Mouse (Mus musculus): ENCODE measurements around the gene Lrmda.

GRCm38 (mm10) chr14:22019252-22019948, at the start of gene Lrmda:
- TF ChIP-seq POLR2A (IDR thresholded peaks at IDR 0.05; ENCODE audit: borderline replicate concordance, low read depth, low read length) (peak; percentile 62; the same call in 1 of the 2 replicates), CTCF (IDR thresholded peaks at IDR 0.05; ENCODE audit: low read depth, low read length) (no peak)
